Mouse (Mus musculus): Measurements from ENCODE around the gene Bcl7b.

GRCm38 (mm10) chr5:135129747-135130146 is 38.3 kb upstream of the Bcl7b start:
- TF ChIP-seq POLR2A (IDR thresholded peaks at IDR 0.05; ENCODE audit: low read depth, low read length) (no peak), CTCF (IDR thresholded peaks at IDR 0.05; ENCODE audit: extremely low read depth, insufficient read length, insufficient replicate concordance, low read depth, low read length) (no peak)
